Mouse (Mus musculus): ENCODE data around the gene Vmn1r14.

- TF ChIP-seq CTCF (IDR thresholded peaks at IDR 0.05; ENCODE audit: borderline replicate concordance, extremely low read depth, insufficient read depth, insufficient read length) (no peak), POLR2A (IDR thresholded peaks at IDR 0.05; ENCODE audit: borderline replicate concordance, extremely low read depth, insufficient read depth, insufficient read length, poor library complexity, severe bottlenecking) (no peak)
These were observed 29.5 kb downstream of the Vmn1r14 start for GRCm38 (mm10) chr6:57260990-57261389.

All from brain, embryonic 14.5 days (tissue).